Mouse (Mus musculus) CH12.LX (cell line): Measurements from ENCODE around the gene Bsn.

Experiments used
- CHD2 ChIP-seq: IDR thresholded peaks from 2 replicates; pipeline ENCODE4 v1.6.1; 2011; ENCODE audit warnings: low read length, improper control_type of control experiment
- CTCF ChIP-seq, 2 experiments: IDR thresholded peaks in 1 of 2; conservative IDR thresholded peaks in 1 of 2; 2 replicates each; pipeline ENCODE4 v1.5.1; 2011 to 2012; ENCODE audit warnings: low read depth in 2 of 2, low read length in 2 of 2, improper control_type of control experiment in 1 of 2, inconsistent platforms in 1 of 2, mild to moderate bottlenecking in 1 of 2, moderate library complexity in 1 of 2
- E2F4 ChIP-seq: IDR thresholded peaks from 2 replicates; pipeline ENCODE4 v1.6.1; 2011; ENCODE audit warnings: low read depth, low read length, improper control_type of control experiment; ENCODE audit not compliant: insufficient replicate concordance
- POLR2A ChIP-seq: IDR thresholded peaks from 2 replicates; pipeline ENCODE4 v1.6.1; 2011; ENCODE audit warnings: low read depth, mild to moderate bottlenecking, improper control_type of control experiment, low read length
- UBTF ChIP-seq: IDR thresholded peaks from 2 replicates; pipeline ENCODE4 v1.6.1; 2012; ENCODE audit warnings: low read depth, mild to moderate bottlenecking, inconsistent platforms, low read length, improper control_type of control experiment, moderate library complexity

- TF ChIP-seq POLR2A (no peak), E2F4 (no peak), CTCF (conservative IDR thresholded peaks at IDR 0.05 in 1 of 2, IDR thresholded peaks at IDR 0.05 in 1 of 2; ENCODE audit: low read depth in 2 of 2, low read length in 2 of 2) (no peak), UBTF (no peak), CHD2 (no peak)
Measured at GRCm38 (mm10) chr9:108071801-108072200, 118.4 kb downstream of the Bsn start.
